Mouse (Mus musculus) embryo, embryonic 11 days (tissue): ENCODE results near the gene Slamf9.

Experiments used
- DNase-seq: peaks from one replicate; pipeline ENCODE4 v3.0.0-alpha.2; 2015

Slamf9 gene

DNA sequence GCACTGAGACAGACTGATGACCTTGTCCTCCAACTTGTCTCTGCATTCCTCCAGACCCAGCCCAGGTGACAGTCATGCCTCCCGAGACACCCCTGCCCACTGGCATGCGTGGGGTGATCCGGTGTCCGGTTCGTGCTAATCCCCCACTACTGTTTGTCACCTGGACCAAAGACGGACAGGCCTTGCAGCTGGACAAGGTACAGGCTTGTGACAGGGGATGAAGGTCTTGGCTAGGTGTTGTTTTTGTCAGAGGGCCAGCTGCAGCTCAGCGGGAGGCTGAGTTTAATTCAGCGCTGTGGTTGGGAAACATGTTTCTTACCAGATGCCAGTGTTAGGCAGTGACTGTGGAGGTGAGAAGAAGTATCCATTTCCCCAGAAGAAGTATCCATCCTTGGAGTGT, 16.9 kb downstream of the Slamf9 start:
- no peak for DNase-seq

DNA sequence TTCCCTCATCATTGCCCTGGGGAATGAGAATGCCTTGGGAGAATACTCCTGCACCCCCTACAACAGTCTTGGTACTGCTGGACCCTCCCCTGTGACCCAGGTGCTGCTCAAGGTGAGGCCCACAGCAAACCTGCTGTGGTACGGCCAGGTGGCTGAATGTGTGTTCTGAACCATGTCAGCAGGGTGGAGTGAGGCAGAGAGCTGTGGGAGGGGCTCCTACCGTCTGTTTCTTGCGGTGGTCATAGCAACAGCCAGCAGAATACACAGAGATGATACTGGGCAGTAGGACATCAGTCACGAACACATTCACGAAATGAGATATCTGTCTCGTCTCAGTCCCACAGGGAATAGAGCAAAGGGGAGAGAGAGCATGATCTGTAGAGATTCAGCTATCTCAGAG, 18.4 kb downstream of the Slamf9 start:
- no peak for DNase-seq

GRCm38 (mm10) chr1:172496030-172496429, 20.9 kb downstream of the Slamf9 start:
- DNase-seq, result no peak

DNA sequence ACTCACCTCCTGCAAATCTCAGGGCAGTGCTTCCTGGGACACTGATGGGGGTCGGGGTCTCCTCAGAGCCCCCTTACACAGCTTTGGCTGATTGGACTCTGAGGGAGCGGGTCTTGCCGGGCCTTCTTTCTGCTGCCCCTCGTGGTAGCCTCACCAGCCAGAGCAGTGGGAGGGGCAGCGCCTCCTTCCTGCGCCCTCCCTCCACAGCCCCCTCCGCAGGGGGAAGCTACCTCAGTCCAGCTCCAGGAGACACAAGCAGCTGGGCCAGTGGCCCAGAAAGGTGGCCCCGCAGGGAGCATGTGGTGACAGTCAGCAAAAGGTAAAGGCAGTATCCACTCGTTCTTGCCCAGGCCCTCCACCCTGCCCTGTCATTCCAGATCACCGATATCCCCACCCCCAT, 22.3 kb downstream of the Slamf9 start:
- DNase-seq, result no peak

- DNase-seq, result peak; percentile 88
These were observed 24.7 kb downstream of the Slamf9 start, which contains the start of gene Tagln2 for GRCm38 (mm10) chr1:172499765-172500441. Tagln2 (plus strand) TSS chr1:172500047.

GRCm38 (mm10) chr1:172500451-172501370, 25.6 kb downstream of the Slamf9 start:
- peak; percentile 52 for DNase-seq

DNA sequence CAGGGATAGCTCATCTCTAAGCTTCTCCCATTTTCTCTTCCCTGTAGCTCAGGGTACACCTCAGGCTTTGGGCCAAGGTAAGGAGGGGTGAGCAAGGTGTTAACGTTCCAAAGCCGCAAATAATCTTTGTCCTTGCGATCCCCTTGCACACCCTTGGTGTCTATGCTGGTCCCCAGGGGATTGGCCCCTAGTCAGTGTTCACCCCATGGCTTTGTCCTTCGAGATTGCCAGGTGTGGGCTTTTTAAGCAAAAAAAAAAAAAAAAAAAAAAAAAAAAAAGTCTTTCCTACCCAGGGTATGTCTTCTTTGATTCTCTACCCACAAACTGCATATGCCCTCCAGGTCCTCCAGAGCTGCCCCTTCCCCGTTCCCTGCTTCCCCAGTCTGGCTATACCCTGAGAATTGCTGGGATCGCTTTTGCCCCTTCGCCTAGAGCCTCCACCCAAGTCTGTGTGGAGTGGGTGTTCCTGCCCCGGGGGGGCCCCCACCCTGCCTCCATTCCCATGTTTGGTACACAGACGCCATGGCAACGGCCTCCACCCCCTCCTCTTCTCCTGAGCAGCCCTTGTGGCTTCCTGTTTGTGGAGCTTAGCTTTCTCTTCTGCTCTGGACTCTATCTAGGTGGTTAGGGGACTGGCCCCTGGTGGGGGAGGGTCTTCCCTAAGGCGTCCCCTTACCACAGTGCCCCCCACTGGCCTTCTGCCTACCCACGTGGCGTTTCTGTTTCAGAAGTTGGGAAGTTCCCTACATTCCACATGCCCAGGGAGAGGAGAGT, 26.4 kb downstream of the Slamf9 start:
- DNase-seq, result peak; percentile 35

GRCm38 (mm10) chr1:172502145-172503110, 27.3 kb downstream of the Slamf9 start:
- DNase-seq, result peak; percentile 35

DNA sequence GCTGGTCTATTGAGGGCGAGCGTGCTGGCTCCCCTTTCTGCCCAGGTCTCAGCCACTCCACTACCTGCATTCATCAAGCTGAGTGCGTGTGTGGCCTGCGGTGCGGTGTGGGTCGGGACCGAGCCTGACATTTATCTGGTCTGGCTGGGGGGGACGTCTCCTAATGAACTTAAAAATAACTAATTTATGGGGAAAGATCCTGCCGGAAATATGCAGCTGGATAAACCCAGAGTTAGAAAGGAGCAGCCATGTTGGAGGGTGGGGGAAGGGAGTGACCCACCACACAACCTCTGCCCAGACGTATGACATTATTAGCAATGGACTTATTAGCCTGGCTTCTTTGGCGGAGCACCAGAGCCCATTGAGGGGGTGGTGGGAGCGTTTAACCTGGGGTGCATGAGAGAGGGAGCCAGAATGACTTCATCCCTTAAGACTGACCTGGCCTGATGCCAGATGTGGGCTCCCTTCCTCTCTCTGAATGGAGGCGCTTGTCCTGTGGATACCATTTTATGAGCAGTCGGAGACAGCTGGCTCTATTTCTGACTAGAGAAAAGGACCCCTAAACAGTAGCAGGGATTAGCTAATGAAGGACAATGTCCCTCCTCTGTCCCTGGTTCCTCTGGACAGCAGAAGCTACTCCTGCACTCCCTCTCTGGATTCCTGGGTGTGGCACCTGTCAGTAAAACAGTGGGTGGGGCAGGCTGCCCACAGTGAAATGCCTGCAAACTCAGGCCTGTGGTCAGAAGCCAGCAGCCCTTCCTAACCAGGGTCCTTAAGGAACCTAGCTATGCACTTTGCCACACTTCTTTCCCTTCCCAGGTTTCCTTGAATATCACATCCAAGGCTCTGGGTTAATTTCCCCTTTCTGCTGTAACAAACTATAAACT, 28.2 kb downstream of the Slamf9 start:
- DNase-seq, result peak; percentile 28

DNA sequence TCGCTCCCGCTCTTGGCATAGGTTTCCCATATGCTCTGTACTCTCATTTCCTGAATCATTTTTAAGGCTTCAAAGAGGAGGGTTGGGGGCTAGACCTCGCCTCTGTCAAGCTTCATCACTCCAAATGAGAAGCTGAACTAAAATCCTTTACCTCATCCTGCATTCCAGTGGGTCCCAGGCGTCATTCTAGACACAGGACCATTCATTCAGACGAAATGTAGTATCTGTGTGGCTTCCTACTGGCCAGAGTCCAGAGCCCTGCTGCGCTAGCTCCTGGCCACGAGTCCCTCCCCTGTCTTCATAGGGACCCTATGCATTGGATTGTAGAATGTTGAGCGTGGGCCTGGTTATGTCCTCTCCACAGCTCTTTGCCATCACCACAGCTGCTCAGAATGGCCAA, 29.6 kb downstream of the Slamf9 start:
- no peak for DNase-seq

DNA sequence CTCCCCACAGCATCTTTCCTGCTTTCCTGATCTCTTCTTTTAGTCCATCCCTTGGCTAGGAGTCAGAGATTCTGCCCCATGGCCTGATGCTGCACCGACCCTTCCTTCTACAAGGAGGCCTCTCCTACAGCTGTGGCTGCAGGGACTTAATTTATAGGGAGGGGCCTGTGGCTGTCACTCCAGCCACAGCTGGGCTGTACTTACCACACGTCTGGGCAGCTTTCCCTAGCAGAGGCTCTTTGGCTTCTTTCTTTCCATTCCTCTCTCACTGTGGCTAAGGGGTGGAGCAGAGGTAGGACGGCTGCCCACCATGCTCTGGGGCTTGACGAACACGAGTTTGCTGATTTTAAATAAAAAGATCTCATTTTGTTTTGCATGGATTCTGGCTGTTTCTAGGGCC, 31.8 kb downstream of the Slamf9 start:
- no peak for DNase-seq

- DNase-seq, result no peak
These were observed 32.5 kb downstream of the Slamf9 start for GRCm38 (mm10) chr1:172507701-172508100.

GRCm38 (mm10) chr1:172508172-172508571, 33.0 kb downstream of the Slamf9 start:
- DNase-seq, result no peak

GRCm38 (mm10) chr1:172509235-172509634, 34.1 kb downstream of the Slamf9 start:
- no peak for DNase-seq

GRCm38 (mm10) chr1:172509983-172510382, 34.8 kb downstream of the Slamf9 start:
- no peak for DNase-seq

DNA sequence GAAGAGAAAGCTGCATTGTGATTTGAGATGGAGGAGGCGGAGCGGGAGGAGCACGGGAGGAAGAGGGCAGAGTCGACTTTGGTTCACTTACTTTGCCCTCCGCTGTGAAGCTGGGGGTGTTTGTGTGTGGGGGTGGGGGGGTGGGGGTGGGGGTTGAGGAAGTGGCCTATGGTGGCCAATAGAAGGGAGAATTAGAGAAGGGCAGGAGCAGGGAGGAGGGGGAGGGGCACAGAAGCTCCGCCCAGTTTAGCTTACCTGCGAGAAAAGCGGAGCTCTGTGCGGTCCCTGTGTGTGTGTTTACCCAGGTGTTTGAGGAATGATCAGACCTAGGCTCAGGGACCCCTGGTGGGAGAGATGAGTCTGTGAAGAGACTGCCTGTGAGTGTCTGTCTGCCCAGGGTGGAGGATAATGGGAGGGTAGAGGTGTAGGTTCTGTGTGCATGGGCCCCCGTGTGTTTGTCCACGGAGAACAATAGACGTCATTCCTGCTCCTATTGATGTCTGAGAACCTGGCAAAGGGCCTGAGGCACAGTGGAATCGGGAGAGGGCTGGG, 35.3 kb downstream of the Slamf9 start:
- DNase-seq, result no peak

GRCm38 (mm10) chr1:172512962-172513361, 37.8 kb downstream of the Slamf9 start:
- DNase-seq, result peak; percentile 62

DNA sequence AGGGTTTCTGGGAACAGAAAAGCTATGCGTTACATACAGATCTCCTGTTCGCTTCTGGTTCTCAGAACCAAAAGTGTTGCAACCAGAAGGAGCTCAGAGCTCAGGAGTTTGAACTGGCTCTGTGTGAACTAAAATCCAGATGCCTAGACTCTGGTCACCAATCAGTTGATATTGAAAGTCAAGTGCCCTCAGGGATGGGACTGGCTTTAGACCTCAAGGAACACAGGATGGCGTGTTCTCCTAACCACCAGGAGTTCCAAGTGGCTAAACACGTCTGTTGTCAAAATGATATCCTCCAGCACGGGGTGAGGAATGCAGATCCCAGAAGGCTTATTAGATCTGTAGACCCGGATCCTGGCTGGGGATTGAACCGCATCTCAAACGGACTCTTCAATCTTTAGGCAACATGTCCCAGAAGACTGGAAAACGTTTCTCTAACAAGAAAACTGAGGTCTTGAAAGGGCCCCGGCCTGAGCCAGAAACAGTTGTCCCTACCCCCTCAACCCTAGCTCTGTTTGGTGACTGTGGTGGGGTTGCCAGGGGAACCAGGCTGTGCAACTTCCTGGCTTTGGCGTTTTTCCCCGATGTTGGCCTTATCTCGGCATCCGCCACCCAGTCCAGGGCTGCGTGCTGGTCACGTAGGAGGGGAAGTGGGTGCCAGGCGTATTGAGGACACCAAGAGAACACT, 38.5 kb downstream of the Slamf9 start:
- no peak for DNase-seq

DNA sequence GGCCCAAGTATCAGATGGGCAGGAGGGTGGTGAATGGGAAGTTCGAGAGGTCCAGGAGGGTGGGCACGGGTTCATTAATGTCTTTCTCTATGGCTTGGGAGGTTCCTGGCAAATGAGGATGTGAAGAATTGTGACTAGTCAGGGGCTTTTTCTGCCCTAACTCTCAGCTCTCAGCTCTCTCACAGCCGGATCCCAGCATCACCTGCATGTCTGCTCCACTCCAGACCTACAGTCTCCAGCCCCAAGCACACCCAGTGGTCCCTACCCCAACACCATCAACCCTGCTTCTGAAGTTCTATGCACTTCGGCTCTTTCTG, 39.0 kb downstream of the Slamf9 start:
- DNase-seq, result no peak

DNA sequence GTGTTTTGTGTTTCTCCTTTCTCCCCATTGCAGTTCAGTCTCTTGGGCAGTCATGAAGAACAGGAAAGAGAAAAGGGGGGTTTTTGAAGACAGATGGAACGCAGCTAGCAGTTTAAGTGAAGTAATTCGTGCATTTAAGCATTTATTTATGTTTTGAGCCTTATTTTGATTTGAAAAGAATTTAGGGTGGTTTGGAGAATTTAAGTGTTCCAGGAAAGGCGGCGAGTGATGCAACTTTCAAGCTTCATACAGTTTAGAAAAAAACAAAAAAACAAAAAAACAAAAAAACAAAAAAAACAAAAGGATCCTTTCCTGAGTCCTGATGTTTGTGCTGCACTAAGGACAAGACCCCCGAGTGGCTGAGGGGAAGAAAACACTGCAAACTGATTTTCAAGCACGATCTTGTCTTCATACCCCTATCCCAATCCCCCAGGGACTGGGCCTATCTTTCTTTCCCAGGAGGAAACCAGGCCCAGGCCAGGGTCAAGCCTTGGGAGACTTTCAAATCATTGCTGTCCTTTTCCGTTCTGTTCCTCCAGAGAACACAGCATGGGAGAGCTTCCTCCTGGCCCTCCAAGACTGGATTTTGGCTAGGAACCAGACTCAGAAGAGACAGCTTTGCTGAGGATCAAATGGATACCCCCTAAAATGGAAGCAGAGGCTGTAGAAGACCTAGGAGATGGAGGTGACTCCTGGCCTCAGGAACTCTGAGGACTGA, 39.6 kb downstream of the Slamf9 start:
- DNase-seq, result no peak
